Comparison of ENCODE assay signal across 11 mouse cellular contexts in genomic region chr16:26722464-26722863, GRCm38 (mm10).
DNase-seq lines count a peak whose midpoint lies in the region; ATAC-seq lines count a peak whose summit lies in the region.
"Had no signal": no experiment of that assay in that cellular context is flagged by ENCODE, and none has a peak within 500 bp of the region (broad histone marks: within the 10 kb centered on the region; RNA-seq: fewer than 3 reads in every experiment).

No protein-coding gene starts in this region.

- no peak for DNase-seq in hindbrain, embryonic 10.5 days (ENCODE audit: low spot score)
- peak; percentile 35 for DNase-seq in brain, adult 2 months (ENCODE audit: low read depth, low spot score)
- DNase-seq in layer of hippocampus, postnatal 36 days = peak; percentile 26 to 27
- DNase-seq in urinary bladder, adult 18-20 months (ENCODE audit: low spot score in 2 of 2) = no peak
- no peak for DNase-seq in kidney, postnatal 14 days
- no peak for DNase-seq in thymus, postnatal 25 days
- DNase-seq: adrenal gland, postnatal 10 days; thymus, postnatal 14 days had no signal

- ATAC-seq in hindbrain, embryonic 15.5 days (ENCODE audit: low FRiP score, low read depth) = peak; percentile 82
- peak; percentile 88 for ATAC-seq in forebrain, embryonic 16.5 days

- H3K9me3 ChIP-seq in hindbrain, embryonic 15.5 days = no peaks in the 10 kb centered on the region
- H3K9me3 ChIP-seq in hindbrain, embryonic 10.5 days = no peaks in the 10 kb centered on the region
- H3K9me3 ChIP-seq in forebrain, embryonic 16.5 days (ENCODE audit: control insufficient read depth, low read length) = no peaks in the 10 kb centered on the region

- no peaks in the 10 kb centered on the region for H3K4me1 ChIP-seq in hindbrain, embryonic 15.5 days (replicated peaks)
- no peaks in the 10 kb centered on the region for H3K4me1 ChIP-seq in hindbrain, embryonic 10.5 days (replicated peaks)
- H3K4me1 ChIP-seq in forebrain, embryonic 16.5 days (replicated peaks; ENCODE audit: control insufficient read depth, insufficient read depth, low read length) = no peaks in the 10 kb centered on the region
- H3K4me1 ChIP-seq: megakaryocyte, embryonic 14.5 days had no signal

- no peaks in the 10 kb centered on the region for H3K36me3 ChIP-seq in hindbrain, embryonic 15.5 days
- H3K36me3 ChIP-seq in hindbrain, embryonic 10.5 days = no peaks in the 10 kb centered on the region
- no peaks in the 10 kb centered on the region for H3K36me3 ChIP-seq in forebrain, embryonic 16.5 days (ENCODE audit: control insufficient read depth, insufficient read depth)

- H3K9ac ChIP-seq in hindbrain, embryonic 15.5 days = no peak overlapping the region
- no peak overlapping the region for H3K9ac ChIP-seq in forebrain, embryonic 16.5 days (replicated peaks; ENCODE audit: low read depth, low read length)

- H3K4me2 ChIP-seq in hindbrain, embryonic 15.5 days = no peak overlapping the region
- no peak overlapping the region for H3K4me2 ChIP-seq in forebrain, embryonic 16.5 days (ENCODE audit: low read length)

- 77% methylated on average over 11 of the region's 11 CpGs for WGBS in hindbrain, embryonic 15.5 days
- 92% methylated on average over 11 of the region's 11 CpGs for WGBS in hindbrain, embryonic 10.5 days
- WGBS in forebrain, embryonic 16.5 days = 50% methylated on average over 11 of the region's 11 CpGs

- no peaks in the 10 kb centered on the region for H3K27me3 ChIP-seq in hindbrain, embryonic 15.5 days
- H3K27me3 ChIP-seq in hindbrain, embryonic 10.5 days (ENCODE audit: insufficient read depth, poor library complexity, severe bottlenecking) = no peaks in the 10 kb centered on the region
- no peaks in the 10 kb centered on the region for H3K27me3 ChIP-seq in forebrain, embryonic 16.5 days (replicated peaks; ENCODE audit: control insufficient read depth, insufficient read depth, low read length)
- H3K27me3 ChIP-seq: megakaryocyte, embryonic 14.5 days had no signal

- H3K4me3 ChIP-seq in hindbrain, embryonic 15.5 days = no peak overlapping the region
- H3K4me3 ChIP-seq in hindbrain, embryonic 10.5 days = no peak overlapping the region
- H3K4me3 ChIP-seq in forebrain, embryonic 16.5 days (replicated peaks; ENCODE audit: low read length) = no peak overlapping the region
- H3K4me3 ChIP-seq: megakaryocyte, embryonic 14.5 days had no signal

- H3K27ac ChIP-seq in hindbrain, embryonic 15.5 days (replicated peaks) = no peak overlapping the region
- H3K27ac ChIP-seq in hindbrain, embryonic 10.5 days = no peak overlapping the region
- H3K27ac ChIP-seq in forebrain, embryonic 16.5 days (ENCODE audit: low read length) = no peak overlapping the region

Comparison
In these comparisons a context has a peak if more than half of its experiments do, and no peak if none do; other contexts are left out.
1. DNase-seq: peak in brain, adult 2 months (single experiment) and layer of hippocampus, postnatal 36 days (2 of 2); none in hindbrain, embryonic 10.5 days (single experiment), urinary bladder, adult 18-20 months (0 of 2), kidney, postnatal 14 days (single experiment) and thymus, postnatal 25 days (single experiment).